Mouse (Mus musculus): Measurements from ENCODE around the gene Sec31a. TPM values are rescaled to one million over a fixed set of nuclear protein-coding genes. Genes with fewer than 3 reads are reported as not detected.
"Not testable (repeated sequence)": the region's sequence is repeated elsewhere in the genome, so short reads cannot be mapped to it uniquely, and the experiment has no call there.

The Sec31a gene
- total RNA-seq (2021), result 100 to 1,000 TPM; 154 to 169 TPM
- long read RNA-seq, experiment 1, partial matches to known transcripts, result 32 of 149 reads
- long read RNA-seq, experiment 1, other reads (novel, unspliced or antisense), result 115 of 149 reads
- long read RNA-seq, experiment 2, full-length matches to known transcripts, result 5 of 208 reads
- long read RNA-seq, experiment 2, partial matches to known transcripts, result 24 of 208 reads
- long read RNA-seq, experiment 2, other reads (novel, unspliced or antisense), result 179 of 208 reads

- DNase-seq (ENCODE audit: low spot score in 2 of 2), result peak; percentile 96 to 99
These were observed at the start of gene Sec31a for GRCm38 (mm10) chr5:100415761-100416590. Sec31a (minus strand) TSS chr5:100416234.

GRCm38 (mm10) chr5:100462374-100462773, 46.3 kb upstream of the Sec31a start:
- no peak for DNase-seq (ENCODE audit: low spot score in 2 of 2)

GRCm38 (mm10) chr5:100461526-100461925, 45.5 kb upstream of the Sec31a start:
- no peak for DNase-seq (ENCODE audit: low spot score in 2 of 2)

- DNase-seq (ENCODE audit: low spot score in 2 of 2), result no peak
These were observed 43.4 kb upstream of the Sec31a start for GRCm38 (mm10) chr5:100459468-100459867.

- peak in 1 of 2 experiments; percentile 4 for DNase-seq (ENCODE audit: low spot score in 2 of 2)
These were observed 35.8 kb upstream of the Sec31a start for GRCm38 (mm10) chr5:100451871-100452270.

GRCm38 (mm10) chr5:100438796-100439195, 22.8 kb upstream of the Sec31a start:
- no peak for DNase-seq (ENCODE audit: low spot score in 2 of 2)

- DNase-seq (ENCODE audit: low spot score in 2 of 2), result no peak
These were observed 21.9 kb upstream of the Sec31a start for GRCm38 (mm10) chr5:100437917-100438316.

GRCm38 (mm10) chr5:100437086-100437485, 21.1 kb upstream of the Sec31a start:
- no peak for DNase-seq (ENCODE audit: low spot score in 2 of 2)

- DNase-seq (ENCODE audit: low spot score in 2 of 2), result no peak
These were observed 14.9 kb upstream of the Sec31a start for GRCm38 (mm10) chr5:100430966-100431365.

GRCm38 (mm10) chr5:100430076-100430390, 14.0 kb upstream of the Sec31a start:
- DNase-seq (ENCODE audit: low spot score in 2 of 2), result no peak

GRCm38 (mm10) chr5:100429344-100430075, 13.5 kb upstream of the Sec31a start:
- DNase-seq (ENCODE audit: low spot score in 2 of 2), result peak; percentile 78 to 92

- DNase-seq (ENCODE audit: low spot score in 2 of 2), result no peak
These were observed 12.8 kb upstream of the Sec31a start for GRCm38 (mm10) chr5:100428734-100429343.

- no peak for DNase-seq (ENCODE audit: low spot score in 2 of 2)
These were observed 12.1 kb upstream of the Sec31a start for GRCm38 (mm10) chr5:100428031-100428733.

GRCm38 (mm10) chr5:100427276-100427675, 11.2 kb upstream of the Sec31a start:
- DNase-seq (ENCODE audit: low spot score in 2 of 2), result no peak

GRCm38 (mm10) chr5:100425823-100426222, 9.8 kb upstream of the Sec31a start:
- DNase-seq (ENCODE audit: low spot score in 2 of 2), result not testable (repeated sequence)

GRCm38 (mm10) chr5:100424252-100424651, 8.2 kb upstream of the Sec31a start:
- DNase-seq (ENCODE audit: low spot score in 2 of 2), result no peak

- DNase-seq (ENCODE audit: low spot score in 2 of 2), result no peak
These were observed 7.6 kb upstream of the Sec31a start for GRCm38 (mm10) chr5:100423626-100424025.

GRCm38 (mm10) chr5:100418861-100419260, 2.8 kb upstream of the Sec31a start:
- DNase-seq (ENCODE audit: low spot score in 2 of 2), result no peak

- no peak for DNase-seq (ENCODE audit: low spot score in 2 of 2)
These were observed 2.0 kb upstream of the Sec31a start for GRCm38 (mm10) chr5:100418077-100418476.

- DNase-seq (ENCODE audit: low spot score in 2 of 2), result no peak
These were observed 1.4 kb downstream of the Sec31a start for GRCm38 (mm10) chr5:100414474-100415196.

All from gastrocnemius, postnatal 4 days (tissue).